In the genomic region with DNA sequence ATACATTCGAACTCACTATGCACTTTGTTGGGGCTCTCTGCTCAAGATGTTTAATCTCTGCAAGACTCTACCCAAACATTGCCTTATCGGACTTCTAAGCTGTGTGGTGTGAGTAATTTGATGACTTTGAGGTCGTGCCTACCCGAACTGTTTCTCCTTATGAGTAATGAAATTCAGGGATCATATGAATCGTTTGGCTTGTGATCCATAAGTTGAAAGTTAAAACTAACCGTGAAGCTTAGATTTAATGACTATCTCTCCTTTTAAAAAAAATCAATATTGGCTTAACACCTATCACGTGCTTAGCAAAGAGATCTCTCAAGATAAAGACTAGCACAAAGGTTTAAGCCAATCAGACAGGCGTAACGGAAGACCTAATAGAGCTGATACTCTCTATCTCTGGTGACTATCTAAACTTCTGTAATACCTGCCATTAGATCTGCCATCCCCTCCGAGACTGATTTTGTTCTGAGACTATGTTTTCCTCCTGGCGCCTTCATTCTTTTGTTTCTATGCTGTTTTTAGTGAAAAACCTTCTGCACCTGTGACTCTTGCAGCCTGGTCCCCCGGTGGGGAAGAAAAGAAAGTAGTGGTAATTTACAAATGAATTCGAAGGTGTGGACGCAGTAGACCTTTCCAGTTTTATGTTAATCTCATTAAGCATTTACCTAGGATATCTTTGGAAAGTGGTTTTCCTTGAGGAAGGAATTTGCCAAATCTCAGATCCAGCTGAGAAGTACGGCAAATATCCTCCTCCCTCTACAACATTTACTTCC, we compare ENCODE assay signal across 8 mouse cellular contexts. TPM values are rescaled to one million over a fixed set of nuclear protein-coding genes. Genes with fewer than 3 reads are reported as not detected.
A peak's percentile ranks its signal among the peaks of the same experiment; 100 is the strongest.
DNase-seq lines count a peak whose midpoint lies in the region; ATAC-seq and TF ChIP-seq lines count a peak whose summit lies in the region.

No protein-coding gene starts in this region.

- peak overlapping the region; percentile 97 for H3K4me3 ChIP-seq in midbrain, postnatal 0 days (ENCODE audit: low read depth, low read length)

- WGBS in midbrain, postnatal 0 days = 2% methylated on average over 15 of the region's 15 CpGs

- no peaks in the 10 kb centered on the region for H3K9me3 ChIP-seq in midbrain, postnatal 0 days (ENCODE audit: low read length)

- peaks cover 8% of the 10 kb centered on the region; the same call in 1 of the 2 replicates for H3K4me1 ChIP-seq in midbrain, postnatal 0 days (ENCODE audit: insufficient read depth, low read length)

- peak; percentile 7 to 70 for DNase-seq in adrenal gland, adult (ENCODE audit: inconsistent age in 2 of 2, low spot score in 1 of 2)
- DNase-seq in adrenal gland, postnatal 14 days = no peak
- peak; percentile 9 for DNase-seq in thymus, postnatal 25 days
- no peak for DNase-seq in thymus, postnatal 4 days
- DNase-seq in induced T-regulatory cell, adult 2 months (ENCODE audit: low read depth) = peak; percentile 48
- no peak for DNase-seq in midbrain, postnatal 0 days (ENCODE audit: low spot score)
- no peak for DNase-seq in right cerebral cortex, postnatal 4 days
- no peak for DNase-seq in right cerebral cortex, postnatal 25 days

- peak overlapping the region; percentile 95 for H3K27ac ChIP-seq in midbrain, postnatal 0 days (ENCODE audit: low read depth, low read length)

- peak overlapping the region; percentile 81 for H3K4me2 ChIP-seq in midbrain, postnatal 0 days (ENCODE audit: low read depth, low read length, poor library complexity, severe bottlenecking)

- no peaks in the 10 kb centered on the region for H3K36me3 ChIP-seq in midbrain, postnatal 0 days (ENCODE audit: insufficient read depth, low read length)

- TF ChIP-seq CTCF in midbrain, postnatal 0 days (IDR thresholded peaks at IDR 0.05) = no peak

- no peaks in the 10 kb centered on the region for H3K27me3 ChIP-seq in midbrain, postnatal 0 days (ENCODE audit: insufficient read depth, low read length)

- no peak for ATAC-seq in midbrain, postnatal 0 days (ENCODE audit: low FRiP score)

- H3K9ac ChIP-seq in midbrain, postnatal 0 days (replicated peaks; ENCODE audit: low read length, poor library complexity, severe bottlenecking) = peak overlapping the region; percentile 99

RNA-seq across cellular contexts. Expression of gene Qser1, which starts 1.2 kb away (rescaled TPM):
- total RNA-seq in adrenal gland, postnatal 14 days (2021) = 23.9 and 24.2 TPM in 2 replicates
- total RNA-seq in midbrain, postnatal 0 days (2014; rRNA removed) = 14.1 TPM in 2 replicates
- 2.9 and 3.4 TPM in 2 replicates for polyA plus RNA-seq in midbrain, postnatal 0 days (2015; fragmentation: Nextera tagmentation; extraction: Ambion mirVana)

RNA-seq across cellular contexts. Expression of gene Prrg4, which starts 31.9 kb away (rescaled TPM):
- total RNA-seq in adrenal gland, postnatal 14 days (2021) = 6.4 TPM in 2 replicates
- total RNA-seq in midbrain, postnatal 0 days (2014; rRNA removed) = 1.5 and 3.9 TPM in 2 replicates
- 0.58 and 0.98 TPM in 2 replicates for polyA plus RNA-seq in midbrain, postnatal 0 days (2015; fragmentation: Nextera tagmentation; extraction: Ambion mirVana)

RNA-seq across cellular contexts. Expression of gene Ccdc73, which starts 49.9 kb away (rescaled TPM):
- total RNA-seq in adrenal gland, postnatal 14 days (2021) = 4.4 and 4.7 TPM in 2 replicates
- 0.71 TPM in 1 of 2 replicates, not detected in the other for total RNA-seq in midbrain, postnatal 0 days (2014; rRNA removed)
- polyA plus RNA-seq in midbrain, postnatal 0 days (2015; fragmentation: Nextera tagmentation; extraction: Ambion mirVana) = 4.5 and 4.9 TPM in 2 replicates

Comparison
In these comparisons a context has a peak if more than half of its experiments do, and no peak if none do; other contexts are left out.
1. DNase-seq: peak in adrenal gland, adult (2 of 2), thymus, postnatal 25 days (single experiment) and induced T-regulatory cell, adult 2 months (single experiment); none in adrenal gland, postnatal 14 days (single experiment), thymus, postnatal 4 days (single experiment), midbrain, postnatal 0 days (single experiment), right cerebral cortex, postnatal 4 days (single experiment) and right cerebral cortex, postnatal 25 days (single experiment).